Mouse (Mus musculus): ENCODE results near the gene Vtcn1.

Vtcn1 gene

GRCm38 (mm10) chr3:100857139-100857538, 31.9 kb downstream of the Vtcn1 start:
- DNase-seq = no peak

GRCm38 (mm10) chr3:100858334-100859002, 33.2 kb downstream of the Vtcn1 start:
- DNase-seq = no peak

GRCm38 (mm10) chr3:100861307-100862303, 36.3 kb downstream of the Vtcn1 start:
- no peak for DNase-seq

DNA sequence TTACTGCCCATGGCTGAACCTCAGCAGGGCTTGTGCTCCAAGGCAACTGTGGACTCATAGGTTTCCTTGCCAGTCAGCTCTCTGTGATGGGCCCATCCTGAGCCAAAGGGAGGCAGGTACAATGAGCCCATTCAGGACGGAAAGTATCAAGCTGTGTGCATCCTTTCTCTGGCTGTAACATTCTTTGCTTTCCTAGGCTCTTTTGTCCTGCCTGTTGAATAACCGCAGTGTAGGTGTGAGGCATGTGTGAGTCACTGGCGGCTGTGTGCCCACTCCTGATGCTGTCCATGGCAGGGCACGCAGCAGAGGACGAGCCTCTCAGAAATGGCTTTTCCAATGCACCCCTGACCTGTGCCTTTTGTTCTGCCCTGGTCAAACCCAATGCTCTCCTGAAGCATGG, 41.7 kb downstream of the Vtcn1 start:
- DNase-seq = no peak

GRCm38 (mm10) chr3:100877057-100877456, 51.8 kb downstream of the Vtcn1 start:
- DNase-seq = no peak

- DNase-seq = no peak
Observed at GRCm38 (mm10) chr3:100881403-100881802, 56.1 kb downstream of the Vtcn1 start.

GRCm38 (mm10) chr3:100881843-100882634, 56.8 kb downstream of the Vtcn1 start:
- no peak for DNase-seq

GRCm38 (mm10) chr3:100889234-100889633, 64.0 kb downstream of the Vtcn1 start:
- DNase-seq = no peak

- no peak for DNase-seq
Observed at GRCm38 (mm10) chr3:100890406-100890805, 65.1 kb downstream of the Vtcn1 start.

DNA sequence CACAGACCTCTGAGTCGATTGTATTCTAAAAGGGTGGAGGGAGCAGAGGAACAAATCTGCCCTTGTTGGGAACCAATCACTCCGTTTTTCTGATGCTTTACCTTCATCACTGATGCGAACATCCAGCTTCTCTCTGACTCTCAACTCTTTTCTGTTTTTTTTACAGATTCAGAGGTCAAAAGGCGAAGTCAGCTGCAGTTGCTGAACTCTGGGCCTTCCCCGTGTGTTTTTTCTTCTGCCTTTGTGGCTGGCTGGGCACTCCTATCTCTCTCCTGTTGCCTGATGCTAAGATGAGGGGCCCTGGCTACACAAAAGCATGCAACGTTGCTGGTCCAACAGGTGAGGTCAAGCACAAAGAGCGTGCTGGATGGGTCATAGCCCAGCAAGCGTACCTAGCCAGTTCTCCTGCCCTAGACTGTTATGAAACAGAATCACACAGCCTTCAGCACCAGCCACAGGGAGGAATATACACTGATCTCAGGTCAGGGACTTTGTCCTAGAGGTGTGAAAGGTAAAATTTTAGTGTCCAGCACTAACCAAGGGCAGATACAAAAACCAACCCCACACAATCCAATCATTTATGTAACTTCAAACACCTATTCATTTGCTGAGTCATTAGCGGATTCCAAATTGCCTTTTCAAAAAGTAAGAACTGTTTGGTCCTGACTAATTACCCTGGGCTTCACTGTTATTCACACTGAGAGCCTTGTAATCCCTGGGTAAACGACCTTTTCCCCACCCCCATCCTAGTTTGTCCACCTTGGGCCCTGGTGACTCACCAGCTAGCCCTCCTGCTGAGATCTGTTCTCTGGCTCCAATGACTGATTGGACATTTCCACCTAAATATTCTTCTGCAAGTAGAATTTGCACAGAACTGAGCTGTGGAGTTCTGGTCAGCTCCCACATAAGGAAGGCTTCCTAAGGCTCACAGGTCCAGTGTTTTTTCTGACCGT, 67.4 kb downstream of the Vtcn1 start:
- no peak for DNase-seq

DNA sequence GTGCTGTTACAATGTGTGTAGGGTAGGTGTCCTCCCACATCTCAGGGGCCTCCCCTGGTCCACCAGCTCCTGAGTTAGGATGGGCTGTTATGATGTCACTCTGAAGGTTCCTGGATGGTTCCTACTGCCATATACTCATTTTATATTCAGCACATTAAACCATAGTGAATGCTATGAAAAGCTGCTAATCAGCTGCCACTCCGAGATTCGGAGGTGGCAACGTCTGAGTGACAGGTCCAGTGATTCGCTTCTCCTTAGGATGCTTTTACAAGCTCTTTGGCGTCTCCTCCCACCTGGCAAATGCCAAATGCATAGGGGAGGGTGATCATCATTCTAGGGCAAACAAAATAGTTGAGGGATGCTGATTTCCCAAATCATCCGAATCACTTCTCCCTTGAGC, 70.2 kb downstream of the Vtcn1 start:
- DNase-seq = no peak

- DNase-seq = no peak
Observed at GRCm38 (mm10) chr3:100906128-100906527, 80.9 kb downstream of the Vtcn1 start.

GRCm38 (mm10) chr3:100906916-100907315, 81.7 kb downstream of the Vtcn1 start:
- peak in 1 of 2 experiments; percentile 18 for DNase-seq

DNA sequence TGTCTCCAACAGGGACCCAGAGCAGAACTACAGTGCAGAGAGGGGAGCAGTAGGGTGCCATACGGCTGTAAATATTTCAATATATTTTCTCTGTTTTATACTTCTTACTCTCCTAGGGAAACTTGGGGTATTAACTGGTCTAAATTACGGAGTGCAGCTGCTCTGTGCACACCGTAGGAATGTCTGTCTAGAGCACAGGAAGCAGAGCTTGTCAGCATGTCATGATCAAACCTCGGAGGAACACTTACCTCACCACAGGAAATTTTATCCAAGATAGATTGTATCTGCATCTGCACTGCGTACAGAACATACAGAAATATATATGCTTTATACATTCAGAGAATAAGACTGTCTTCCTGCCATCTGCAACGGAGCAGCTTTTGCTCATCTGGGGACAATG, 83.3 kb downstream of the Vtcn1 start:
- no peak for DNase-seq

- no peak for DNase-seq
Observed at GRCm38 (mm10) chr3:100910621-100911020, 85.4 kb downstream of the Vtcn1 start.

DNA sequence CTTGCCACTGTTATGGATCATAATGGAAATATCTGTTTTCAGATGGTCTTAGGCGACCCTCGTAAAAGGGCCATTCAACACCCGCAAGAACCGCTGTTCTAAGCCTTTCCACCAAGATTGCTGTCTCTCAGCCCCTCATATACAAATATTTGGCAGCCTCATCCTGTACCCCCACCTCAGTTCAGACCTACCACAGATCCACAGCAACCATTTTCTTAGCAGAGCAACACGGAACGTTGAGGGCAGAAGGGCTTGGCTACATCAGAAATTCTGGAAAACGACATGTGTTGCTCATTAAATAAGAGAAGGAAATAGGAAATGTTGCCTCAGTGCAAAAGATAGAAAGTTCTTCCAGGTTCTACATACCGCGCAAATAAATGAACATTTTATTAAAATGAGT, 85.8 kb downstream of the Vtcn1 start:
- DNase-seq = no peak

DNA sequence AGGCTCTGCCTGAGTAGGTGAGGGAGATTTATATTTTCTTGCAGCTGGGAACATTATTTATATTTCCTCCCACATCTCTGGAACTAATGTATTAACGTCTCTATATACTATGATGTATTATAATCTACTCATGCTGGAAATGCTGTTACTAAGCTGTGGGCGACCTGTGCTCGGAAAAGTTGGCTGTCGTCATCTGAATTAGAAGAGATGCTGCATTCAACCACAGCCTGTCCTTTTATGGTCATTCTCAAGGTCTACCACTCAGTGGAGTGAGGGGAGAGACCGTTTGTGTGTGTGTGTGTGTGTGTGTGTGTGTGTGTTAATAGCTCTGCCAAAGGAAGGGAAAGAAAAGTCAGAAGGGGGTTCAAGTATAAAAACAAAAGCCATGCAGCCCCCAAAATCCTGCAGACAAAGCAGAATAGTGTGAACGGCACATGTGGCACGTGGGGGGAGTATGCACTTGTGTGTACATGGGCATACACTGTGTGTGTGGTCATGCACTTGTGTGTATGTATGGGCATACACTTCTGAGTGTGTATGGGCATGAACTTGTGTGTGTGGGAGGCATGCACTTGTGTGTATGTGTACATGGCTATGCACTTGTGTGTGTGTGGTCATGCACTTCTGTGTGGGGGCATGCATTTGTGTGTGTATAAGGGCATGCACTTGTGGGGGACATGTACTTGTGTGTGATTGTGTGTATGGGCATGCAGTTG, 86.4 kb downstream of the Vtcn1 start:
- DNase-seq = no peak

DNA sequence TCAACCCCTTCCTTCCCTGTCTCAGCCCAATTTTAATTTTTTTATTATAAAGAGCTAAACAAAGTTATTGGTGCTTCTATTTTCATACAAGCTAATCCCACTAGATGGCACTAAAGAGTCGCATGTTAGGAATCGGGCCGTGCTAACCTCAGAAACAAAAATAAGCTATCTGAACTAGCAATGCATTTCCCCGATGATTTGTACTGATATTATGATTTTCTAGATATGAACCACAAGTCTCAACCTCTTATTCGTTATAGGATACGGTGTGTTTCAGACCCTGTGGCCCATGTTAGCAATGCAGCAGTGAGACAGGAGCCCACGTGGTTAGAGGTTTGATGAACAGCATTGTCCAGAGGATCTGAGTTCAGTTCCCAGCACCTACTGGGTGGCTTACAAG, 91.6 kb downstream of the Vtcn1 start:
- DNase-seq = no peak

DNA sequence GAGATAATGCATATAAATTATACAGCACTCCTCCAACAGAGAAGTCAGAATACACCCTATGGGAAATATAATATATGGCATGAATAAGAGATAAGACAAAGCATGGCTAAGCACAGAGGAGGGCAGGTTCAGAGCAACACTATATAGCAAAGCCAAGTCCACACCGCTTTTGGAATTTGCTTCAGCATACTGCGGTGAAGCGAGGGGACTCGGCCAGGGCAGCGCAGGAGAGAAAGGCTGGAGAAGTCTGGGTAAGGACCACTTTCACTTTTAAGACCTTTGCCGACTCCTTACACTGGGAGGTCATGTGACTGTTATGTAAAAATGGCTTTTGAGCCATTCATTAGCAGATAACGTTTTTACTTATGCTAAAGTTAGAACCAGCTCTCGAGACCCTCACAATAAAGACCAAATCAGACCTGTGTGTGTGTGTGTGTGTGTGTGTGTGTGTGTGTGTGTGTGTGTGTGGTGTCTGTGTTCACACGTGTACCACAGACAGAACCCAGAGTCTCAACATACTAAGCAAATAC, 95.4 kb downstream of the Vtcn1 start:
- DNase-seq = peak in 1 of 2 experiments; percentile 13

DNA sequence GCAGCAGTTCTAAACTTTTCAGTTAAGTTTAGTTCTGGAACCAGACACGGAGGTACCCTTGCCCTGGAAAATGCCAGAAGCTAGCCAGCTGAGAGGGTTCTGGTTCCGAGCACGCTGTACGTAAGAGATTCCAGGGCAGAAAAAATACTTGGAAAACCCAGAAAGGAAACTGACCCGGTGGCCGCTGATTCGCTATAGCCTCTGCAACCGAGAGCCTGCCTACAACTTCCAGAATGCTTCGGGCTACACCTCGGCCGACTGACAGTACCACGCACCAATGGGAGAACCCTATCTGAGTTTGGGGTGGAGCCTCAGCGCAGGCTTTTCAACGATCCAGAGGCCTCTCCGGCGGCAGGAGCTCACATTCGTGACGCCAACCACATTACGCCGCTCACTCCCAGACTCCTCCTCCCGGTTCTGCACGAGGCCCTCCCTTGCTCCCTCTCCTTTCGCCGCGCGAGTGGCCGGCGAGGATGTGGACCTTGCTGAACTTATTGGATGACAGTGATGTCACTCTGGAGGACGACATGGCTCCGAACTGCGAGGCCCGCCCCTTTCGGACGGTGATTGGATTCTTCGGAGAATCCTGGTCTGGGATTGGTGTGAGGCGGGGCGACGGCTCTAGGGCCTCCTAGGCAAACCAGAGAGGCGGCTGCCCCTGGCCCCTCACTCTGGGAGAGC, 96.7 kb downstream of the Vtcn1 start, which contains the start of gene Trim45:
TSS of gene Trim45 (plus strand) at position 378 of the 681 bp plus-strand sequence.
- DNase-seq = peak; percentile 92 to 93
